Mouse (Mus musculus) midbrain, embryonic 13.5 days (tissue): ENCODE data around the gene Dock8. TPM values are rescaled to one million over a fixed set of nuclear protein-coding genes. Genes with fewer than 3 reads are reported as not detected.

ENCODE experiments used
- ATAC-seq: fragments of 200-750 bp; cut with Nextera tagmentation; 2 replicates; pipeline ENCODE4 v1.8.0; 2017; ENCODE audit warnings: mild to moderate bottlenecking, moderate TSS enrichment, moderate library complexity
- H3K27ac ChIP-seq: fragments of 300-500 bp; sonication (generic); 2 replicates; pipeline ENCODE4 v1.5.1; 2015; ENCODE audit warnings: inconsistent platforms, mild to moderate bottlenecking, moderate library complexity
- H3K27me3 ChIP-seq: fragments of 300-500 bp; sonication (generic); 2 replicates; pipeline ENCODE4 v1.6.1; 2015; ENCODE audit warnings: mild to moderate bottlenecking, inconsistent platforms
- H3K36me3 ChIP-seq: fragments of 300-500 bp; sonication (generic); 2 replicates; pipeline ENCODE4 v1.6.1; 2015; ENCODE audit warnings: mild to moderate bottlenecking, inconsistent platforms
- H3K4me1 ChIP-seq: fragments of 300-500 bp; sonication (generic); replicated peaks from 2 replicates; pipeline ENCODE4 v1.6.1; 2015; ENCODE audit warnings: inconsistent platforms
- H3K4me2 ChIP-seq: fragments of 300-500 bp; sonication (generic); replicated peaks from 2 replicates; pipeline ENCODE4 v1.6.1; 2015; ENCODE audit warnings: moderate library complexity, mild to moderate bottlenecking, inconsistent platforms
- H3K4me3 ChIP-seq: fragments of 300-500 bp; sonication (generic); replicated peaks from 2 replicates; pipeline ENCODE4 v1.5.1; 2015; ENCODE audit warnings: mild to moderate bottlenecking, inconsistent platforms
- H3K9ac ChIP-seq: fragments of 300-500 bp; sonication (generic); replicated peaks from 2 replicates; pipeline ENCODE4 v1.6.1; 2015; ENCODE audit warnings: mild to moderate bottlenecking, inconsistent platforms
- H3K9me3 ChIP-seq: fragments of 300-500 bp; sonication (generic); 2 replicates; pipeline ENCODE4 v1.6.1; 2016; ENCODE audit warnings: mild to moderate bottlenecking, inconsistent platforms
- WGBS: fragments of 180-500 bp; shearing (Covaris S2); methylation state at CpG from one replicate; pipeline ENCODE4 v1.1.7; 2015; 5-methylcytosine and 5-hydroxymethylcytosine counted together
- polyA plus RNA-seq: library from polyadenylated mRNA; unstranded; fragments of >200 nt; fragmentation: Nextera tagmentation; extraction: Ambion mirVana; gene quantifications from 2 replicates; pipeline ENCODE4 v1.2.1, GENCODE M21; 2015

Dock8 gene
- polyA plus RNA-seq, 1 experiment from 2014 or later, result 0.46 TPM

- 93% methylated on average over 6 of the region's 6 CpGs for WGBS
- H3K4me2 ChIP-seq, result no peak overlapping the region
- H3K9me3 ChIP-seq, result no peaks in the 10 kb centered on the region
- H3K9ac ChIP-seq, result no peak overlapping the region
- H3K27me3 ChIP-seq, result no peaks in the 10 kb centered on the region
- H3K4me3 ChIP-seq, result no peak overlapping the region
- no peak overlapping the region for H3K27ac ChIP-seq
- no peaks in the 10 kb centered on the region; the same call in 1 of the 2 replicates for H3K4me1 ChIP-seq
- no peaks in the 10 kb centered on the region for H3K36me3 ChIP-seq
- no peak for ATAC-seq
These were observed 180.7 kb downstream of the Dock8 start for GRCm38 (mm10) chr19:25180024-25180423.

DNA sequence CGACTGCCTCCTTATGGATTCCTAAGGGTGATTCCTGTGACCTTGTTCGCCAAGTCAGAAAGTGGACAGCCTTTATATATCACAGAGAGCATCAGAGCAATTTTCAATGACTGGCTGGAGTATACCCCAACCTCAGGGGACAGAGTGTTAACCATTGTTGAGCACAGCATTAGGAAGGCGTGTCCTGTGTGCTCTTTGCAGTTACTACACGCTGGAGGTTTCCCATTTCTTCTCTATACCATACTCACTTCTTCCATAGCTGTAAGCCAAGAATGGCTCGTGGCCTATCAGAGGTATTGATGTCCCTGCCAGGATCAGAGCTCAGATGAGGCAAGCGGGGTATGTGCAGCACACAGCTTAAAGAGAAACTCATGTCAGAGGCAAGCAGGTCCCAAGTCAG, 181.2 kb downstream of the Dock8 start:
- H3K36me3 ChIP-seq, result no peaks in the 10 kb centered on the region
- H3K4me3 ChIP-seq, result no peak overlapping the region
- H3K9me3 ChIP-seq, result no peaks in the 10 kb centered on the region
- no peaks in the 10 kb centered on the region for H3K27me3 ChIP-seq
- H3K9ac ChIP-seq, result no peak overlapping the region
- H3K4me2 ChIP-seq, result no peak overlapping the region
- no peak overlapping the region for H3K27ac ChIP-seq
- WGBS, result 88% methylated on average over 6 of the region's 6 CpGs
- no peaks in the 10 kb centered on the region; the same call in 1 of the 2 replicates for H3K4me1 ChIP-seq
- no peak for ATAC-seq

GRCm38 (mm10) chr19:25184076-25184475, 184.7 kb downstream of the Dock8 start:
- Histone ChIP-seq H3K4me3 (no peak overlapping the region), H3K9ac (no peak overlapping the region), H3K4me2 (no peak overlapping the region), H3K4me1 (no peaks in the 10 kb centered on the region; the same call in 1 of the 2 replicates), H3K36me3 (no peaks in the 10 kb centered on the region), H3K9me3 (no peaks in the 10 kb centered on the region), H3K27me3 (0 out of 2 replicates have a peak, but pooled peaks cover 4% of the 10 kb centered on the region), H3K27ac (no peak overlapping the region)
- WGBS, result 59% methylated on average over 7 of the region's 7 CpGs
- no peak for ATAC-seq

DNA sequence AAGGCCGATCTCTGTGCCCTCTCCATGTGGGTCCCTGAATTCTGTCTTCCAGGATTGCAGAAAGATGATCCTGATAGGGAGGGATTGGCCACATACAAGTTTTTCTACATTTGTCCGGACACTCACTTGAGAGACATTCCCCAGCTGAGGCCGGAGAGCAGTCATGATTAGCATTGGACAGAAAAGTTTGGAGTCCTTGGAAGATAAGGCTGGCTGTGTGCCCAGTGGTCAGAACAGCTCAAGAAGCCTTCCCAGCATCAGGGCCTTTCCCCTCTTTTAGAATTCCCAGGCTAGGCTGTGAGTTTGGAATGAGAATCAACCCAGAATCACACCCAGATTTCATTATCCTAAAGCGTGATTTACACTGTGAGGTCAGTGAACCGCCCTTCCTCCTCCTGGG, 187.0 kb downstream of the Dock8 start:
- no peaks in the 10 kb centered on the region for H3K9me3 ChIP-seq
- H3K4me3 ChIP-seq, result no peak overlapping the region
- WGBS, result 86% methylated on average over 5 of the region's 5 CpGs
- H3K9ac ChIP-seq, result no peak overlapping the region
- no peak for ATAC-seq
- H3K36me3 ChIP-seq, result no peaks in the 10 kb centered on the region
- no peaks in the 10 kb centered on the region; the same call in 1 of the 2 replicates for H3K4me1 ChIP-seq
- no peak overlapping the region for H3K4me2 ChIP-seq
- H3K27ac ChIP-seq, result no peak overlapping the region
- 0 out of 2 replicates have a peak, but pooled peaks cover 4% of the 10 kb centered on the region for H3K27me3 ChIP-seq

DNA sequence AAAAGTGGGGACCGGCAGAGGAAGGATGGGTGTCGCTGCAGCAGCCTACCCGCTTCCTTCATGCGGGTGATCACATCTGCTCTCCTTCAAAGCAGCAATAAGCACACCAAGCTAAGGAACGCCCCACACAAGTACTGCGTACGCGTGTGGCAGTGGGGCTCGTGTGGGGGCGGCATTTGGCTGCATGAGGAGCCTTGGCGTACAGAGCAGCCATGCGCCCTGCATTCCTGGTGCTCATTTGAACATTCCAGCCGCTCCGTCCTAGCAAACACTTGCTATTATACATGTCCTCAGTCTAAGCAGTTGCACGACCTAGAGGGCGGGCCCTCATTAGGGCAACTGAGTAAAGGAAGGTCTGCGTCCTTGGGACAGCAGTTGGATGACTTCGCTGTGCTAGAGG, 188.3 kb downstream of the Dock8 start:
- Histone ChIP-seq H3K27me3 (0 out of 2 replicates have a peak, but pooled peaks cover 4% of the 10 kb centered on the region), H3K27ac (no peak overlapping the region), H3K4me1 (no peaks in the 10 kb centered on the region; the same call in 1 of the 2 replicates), H3K36me3 (no peaks in the 10 kb centered on the region), H3K4me3 (no peak overlapping the region), H3K4me2 (no peak overlapping the region), H3K9ac (no peak overlapping the region), H3K9me3 (no peaks in the 10 kb centered on the region)
- ATAC-seq, result no peak
- 80% methylated on average over 18 of the region's 18 CpGs for WGBS

- no peak overlapping the region for H3K4me3 ChIP-seq
- no peaks in the 10 kb centered on the region for H3K9me3 ChIP-seq
- no peak for ATAC-seq
- H3K9ac ChIP-seq, result no peak overlapping the region
- 94% methylated on average over 9 of the region's 9 CpGs for WGBS
- H3K36me3 ChIP-seq, result no peaks in the 10 kb centered on the region
- H3K27ac ChIP-seq, result no peak overlapping the region
- H3K27me3 ChIP-seq, result no peaks in the 10 kb centered on the region
- H3K4me1 ChIP-seq, result no peaks in the 10 kb centered on the region
- H3K4me2 ChIP-seq, result no peak overlapping the region
These were observed 194.4 kb downstream of the Dock8 start for GRCm38 (mm10) chr19:25193751-25194150.

GRCm38 (mm10) chr19:25200081-25200860, 200.9 kb downstream of the Dock8 start:
- WGBS, result 77% methylated on average over 13 of the region's 13 CpGs
- Histone ChIP-seq H3K27me3 (0 out of 2 replicates have a peak, but pooled peaks cover 3% of the 10 kb centered on the region), H3K9me3 (no peaks in the 10 kb centered on the region), H3K9ac (no peak overlapping the region), H3K4me2 (no peak overlapping the region), H3K36me3 (no peaks in the 10 kb centered on the region), H3K4me1 (no peaks in the 10 kb centered on the region), H3K27ac (no peak overlapping the region), H3K4me3 (no peak overlapping the region)
- ATAC-seq, result no peak

DNA sequence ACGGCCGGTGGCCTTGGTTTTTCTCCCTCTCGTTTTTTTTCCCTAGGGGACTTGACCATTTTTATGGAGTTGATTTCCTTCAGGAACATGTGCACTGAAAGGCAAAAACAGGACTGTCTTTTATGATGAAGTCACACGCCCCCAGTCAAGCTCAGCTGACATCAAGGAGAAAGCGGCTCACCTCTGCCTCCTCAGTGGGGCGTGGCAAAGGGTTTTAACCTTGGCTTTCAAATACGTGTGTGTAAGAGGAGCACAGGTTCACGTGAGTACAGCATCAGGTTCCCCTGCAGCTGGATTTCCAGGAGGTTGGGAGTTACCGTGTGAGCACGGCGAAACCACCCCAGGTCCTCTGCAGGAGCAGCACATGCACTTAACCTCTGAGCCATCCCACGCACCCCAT, 203.7 kb downstream of the Dock8 start:
- H3K27ac ChIP-seq, result no peak overlapping the region
- ATAC-seq, result no peak
- no peak overlapping the region for H3K4me2 ChIP-seq
- H3K36me3 ChIP-seq, result no peaks in the 10 kb centered on the region
- 86% methylated on average over 12 of the region's 12 CpGs for WGBS
- no peak overlapping the region for H3K9ac ChIP-seq
- H3K4me1 ChIP-seq, result peaks cover 11% of the 10 kb centered on the region
- no peak overlapping the region for H3K4me3 ChIP-seq
- no peaks in the 10 kb centered on the region for H3K9me3 ChIP-seq
- H3K27me3 ChIP-seq, result peaks cover 22% of the 10 kb centered on the region

GRCm38 (mm10) chr19:25206969-25207368, 207.6 kb downstream of the Dock8 start:
- Histone ChIP-seq H3K9ac (no peak overlapping the region), H3K4me2 (no peak overlapping the region), H3K27me3 (peaks cover 38% of the 10 kb centered on the region), H3K4me1 (peaks cover 22% of the 10 kb centered on the region), H3K27ac (no peak overlapping the region), H3K4me3 (no peak overlapping the region), H3K9me3 (no peaks in the 10 kb centered on the region), H3K36me3 (no peaks in the 10 kb centered on the region)
- 59% methylated on average over 12 of the region's 12 CpGs for WGBS
- no peak for ATAC-seq

DNA sequence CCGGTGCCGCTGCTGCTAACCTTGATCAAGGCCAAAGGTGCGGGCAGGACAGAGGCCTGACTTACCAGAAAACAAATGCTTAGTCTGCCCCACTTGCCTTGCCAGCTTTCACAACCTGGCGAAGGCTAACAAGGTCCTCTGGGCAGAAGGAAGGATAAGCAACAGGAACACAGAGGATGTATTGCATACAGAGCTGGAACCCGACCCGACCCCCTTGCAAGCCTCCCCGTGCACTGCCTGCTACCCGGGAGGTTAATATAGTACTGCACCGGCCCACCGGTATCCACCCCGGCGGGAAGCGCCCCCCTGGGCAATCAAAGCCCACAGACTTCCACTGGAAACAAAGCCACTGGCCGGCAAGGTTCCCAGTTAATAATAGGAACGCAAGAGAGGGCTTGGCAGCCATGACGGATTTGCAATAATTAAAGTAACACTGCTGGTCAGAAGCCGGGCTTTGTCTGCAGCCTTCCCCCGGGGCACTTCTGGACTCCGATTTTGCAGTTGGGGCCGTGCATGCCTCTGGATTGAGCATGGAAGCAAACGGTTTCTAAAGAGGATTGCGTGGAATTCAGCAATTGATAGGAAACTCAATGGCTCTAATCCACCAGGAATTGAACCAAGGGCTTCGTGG, 208.5 kb downstream of the Dock8 start:
- Histone ChIP-seq H3K4me1 (peaks cover 22% of the 10 kb centered on the region), H3K9ac (peak overlapping the region; percentile 24; the same call in 1 of the 2 replicates), H3K4me2 (peak overlapping the region; percentile 51), H3K27me3 (peaks cover 38% of the 10 kb centered on the region), H3K9me3 (0 out of 2 replicates have a peak, but pooled peaks cover 3% of the 10 kb centered on the region), H3K4me3 (peak overlapping the region; percentile 25), H3K36me3 (no peaks in the 10 kb centered on the region), H3K27ac (no peak overlapping the region)
- WGBS, result 2% methylated on average over 23 of the region's 23 CpGs
- ATAC-seq, result peak; percentile 87

DNA sequence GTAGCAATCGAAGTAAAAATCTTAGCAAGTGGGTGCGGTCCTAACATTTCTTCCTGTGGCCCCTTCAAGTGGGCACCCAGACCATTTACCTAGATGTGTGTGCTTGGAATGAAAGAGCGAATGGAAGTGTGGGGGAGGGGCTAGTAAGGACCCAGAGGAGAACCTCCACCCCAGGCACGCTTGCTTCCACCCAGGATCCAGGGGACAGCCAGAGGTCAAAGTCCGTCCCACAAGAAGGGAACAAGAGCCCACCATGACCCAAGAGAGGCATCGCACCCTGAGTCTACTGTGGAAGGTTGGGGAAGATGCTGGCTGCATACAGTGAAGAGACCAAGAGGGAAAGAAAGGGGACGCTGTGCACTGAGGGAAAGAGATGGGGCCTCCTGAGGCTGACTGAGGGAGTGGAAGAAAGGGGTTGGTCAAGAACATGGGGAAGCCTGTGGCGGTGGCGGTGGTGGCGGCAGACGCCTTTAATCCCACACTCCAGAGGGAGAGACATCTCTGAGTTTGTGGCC, 209.3 kb downstream of the Dock8 start:
- peaks cover 38% of the 10 kb centered on the region for H3K27me3 ChIP-seq
- H3K9me3 ChIP-seq, result peaks cover 10% of the 10 kb centered on the region; the same call in 1 of the 2 replicates
- no peaks in the 10 kb centered on the region for H3K36me3 ChIP-seq
- no peak overlapping the region for H3K4me3 ChIP-seq
- peak overlapping the region; percentile 51 for H3K4me2 ChIP-seq
- no peak overlapping the region for H3K27ac ChIP-seq
- ATAC-seq, result 0 out of 2 replicates have a peak, but pooled peaks have one; percentile 13
- 47% methylated on average over 11 of the region's 11 CpGs for WGBS
- no peak overlapping the region for H3K9ac ChIP-seq
- peaks cover 22% of the 10 kb centered on the region for H3K4me1 ChIP-seq

- Histone ChIP-seq H3K4me1 (no peaks in the 10 kb centered on the region), H3K9me3 (no peaks in the 10 kb centered on the region)
- WGBS, result 87% methylated on average over 2 of the region's 2 CpGs
These were observed 221.3 kb downstream of the Dock8 start for GRCm38 (mm10) chr19:25220611-25221010.

More at GRCm38 (mm10) chr19:25220611-25221010, 221.3 kb downstream of the Dock8 start:
- H3K27me3 ChIP-seq, result no peaks in the 10 kb centered on the region
- H3K36me3 ChIP-seq, result no peaks in the 10 kb centered on the region
- H3K4me3 ChIP-seq, result no peak overlapping the region
- H3K4me2 ChIP-seq, result no peak overlapping the region
- H3K9ac ChIP-seq, result no peak overlapping the region
- no peak for ATAC-seq
- H3K27ac ChIP-seq, result no peak overlapping the region
